Mouse (Mus musculus) liver, embryonic 12.5 days (tissue): ENCODE results near the gene Pacsin2. TPM values are rescaled to one million over a fixed set of nuclear protein-coding genes. Genes with fewer than 3 reads are reported as not detected.
"Not testable (repeated sequence)": the region's sequence is repeated elsewhere in the genome, so short reads cannot be mapped to it uniquely, and the experiment has no call there.

Source experiments
- ATAC-seq: fragments of 200-750 bp; cut with Nextera tagmentation; 2 replicates; pipeline ENCODE4 v1.8.0; 2017; ENCODE audit warnings: moderate number of reproducible peaks, mild to moderate bottlenecking, moderate library complexity
- H3K27ac ChIP-seq: fragments of 300-500 bp; sonication (generic); 2 replicates; pipeline ENCODE4 v1.5.1; 2016; ENCODE audit warnings: mild to moderate bottlenecking
- H3K27me3 ChIP-seq: fragments of 300-500 bp; sonication (generic); replicated peaks from 2 replicates; pipeline ENCODE4 v1.6.1; 2016; ENCODE audit warnings: mild to moderate bottlenecking, moderate library complexity
- H3K36me3 ChIP-seq: fragments of 300-500 bp; sonication (generic); 2 replicates; pipeline ENCODE4 v1.6.1; 2016; ENCODE audit warnings: mild to moderate bottlenecking, moderate library complexity
- H3K4me1 ChIP-seq: fragments of 300-500 bp; sonication (generic); 2 replicates; pipeline ENCODE4 v1.6.1; 2016
- H3K4me2 ChIP-seq: fragments of 300-500 bp; sonication (generic); 2 replicates; pipeline ENCODE4 v1.6.1; 2016; ENCODE audit warnings: mild to moderate bottlenecking, moderate library complexity
- H3K4me3 ChIP-seq: fragments of 300-500 bp; sonication (generic); 2 replicates; pipeline ENCODE4 v1.5.1; 2016; ENCODE audit warnings: mild to moderate bottlenecking, moderate library complexity
- H3K9ac ChIP-seq: fragments of 300-500 bp; sonication (generic); 2 replicates; pipeline ENCODE4 v1.6.1; 2016; ENCODE audit warnings: mild to moderate bottlenecking, moderate library complexity
- H3K9me3 ChIP-seq: fragments of 300-500 bp; sonication (generic); replicated peaks from 2 replicates; pipeline ENCODE4 v1.6.1; 2016; ENCODE audit warnings: mild to moderate bottlenecking, moderate library complexity
- WGBS: fragments of 180-500 bp; shearing (Covaris S2); methylation state at CpG from one replicate; pipeline ENCODE4 v1.1.7; 2016; ENCODE audit not compliant: insufficient replicate concordance; 5-methylcytosine and 5-hydroxymethylcytosine counted together
- polyA plus RNA-seq: library from polyadenylated mRNA; unstranded; fragments of >200 nt; fragmentation: Nextera tagmentation; extraction: Ambion mirVana; gene quantifications from 2 replicates; pipeline ENCODE4 v1.2.1, GENCODE M21; 2016

Pacsin2 gene
- polyA plus RNA-seq, 1 experiment from 2014 or later, result 65.1 TPM

DNA sequence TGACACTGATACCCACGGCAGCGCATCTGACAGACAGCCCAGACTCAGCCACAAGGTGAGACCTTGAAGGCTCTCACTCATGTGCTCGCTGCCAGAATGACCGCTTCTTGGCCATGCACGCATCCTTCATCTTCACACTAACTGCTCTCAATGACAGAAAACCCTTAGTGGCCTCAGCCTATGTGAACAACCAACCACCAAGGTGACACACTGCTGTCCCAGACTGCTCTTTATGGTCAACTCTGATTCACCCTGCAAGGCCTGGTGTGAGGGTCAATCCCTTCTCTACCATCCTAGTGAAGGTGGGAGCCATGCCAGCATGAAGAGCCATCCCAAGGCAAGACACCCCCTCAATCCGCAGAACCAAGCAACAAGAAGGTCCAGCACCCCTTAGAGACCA is 46.5 kb downstream of the Pacsin2 start:
- peak overlapping the region; percentile 14; the same call in 1 of the 2 replicates for H3K9ac ChIP-seq
- H3K36me3 ChIP-seq, result no peaks in the 10 kb centered on the region; the same call in 1 of the 2 replicates
- H3K27ac ChIP-seq, result peak overlapping the region; percentile 79
- H3K27me3 ChIP-seq, result no peaks in the 10 kb centered on the region
- ATAC-seq, result no peak
- no peak overlapping the region for H3K4me2 ChIP-seq
- H3K4me1 ChIP-seq, result peaks cover 68% of the 10 kb centered on the region
- no peak overlapping the region for H3K4me3 ChIP-seq
- WGBS, result 86% methylated on average over 6 of the region's 6 CpGs
- no peaks in the 10 kb centered on the region for H3K9me3 ChIP-seq

- H3K4me2 ChIP-seq, result no peak overlapping the region
- H3K36me3 ChIP-seq, result peaks cover 5% of the 10 kb centered on the region
- H3K4me3 ChIP-seq, result no peak overlapping the region
- H3K9me3 ChIP-seq, result no peaks in the 10 kb centered on the region
- WGBS, result 75% methylated on average over 7 of the region's 7 CpGs
- no peak for ATAC-seq
- H3K27ac ChIP-seq, result 0 out of 2 replicates have a peak overlapping the region, but pooled peaks have one; percentile 3
- H3K27me3 ChIP-seq, result no peaks in the 10 kb centered on the region
- no peak overlapping the region for H3K9ac ChIP-seq
- H3K4me1 ChIP-seq, result peaks cover 68% of the 10 kb centered on the region
Observed at GRCm38 (mm10) chr15:83417407-83417806, 47.0 kb downstream of the Pacsin2 start.

GRCm38 (mm10) chr15:83415391-83415790 is 49.0 kb downstream of the Pacsin2 start:
- H3K4me1 ChIP-seq, result peaks cover 67% of the 10 kb centered on the region
- H3K36me3 ChIP-seq, result peaks cover 16% of the 10 kb centered on the region
- no peaks in the 10 kb centered on the region for H3K9me3 ChIP-seq
- no peak for ATAC-seq
- H3K9ac ChIP-seq, result no peak overlapping the region
- H3K4me2 ChIP-seq, result no peak overlapping the region
- H3K27ac ChIP-seq, result peak overlapping the region; percentile 39; the same call in 1 of the 2 replicates
- H3K27me3 ChIP-seq, result no peaks in the 10 kb centered on the region
- 81% methylated on average over 6 of the region's 6 CpGs for WGBS
- H3K4me3 ChIP-seq, result no peak overlapping the region

DNA sequence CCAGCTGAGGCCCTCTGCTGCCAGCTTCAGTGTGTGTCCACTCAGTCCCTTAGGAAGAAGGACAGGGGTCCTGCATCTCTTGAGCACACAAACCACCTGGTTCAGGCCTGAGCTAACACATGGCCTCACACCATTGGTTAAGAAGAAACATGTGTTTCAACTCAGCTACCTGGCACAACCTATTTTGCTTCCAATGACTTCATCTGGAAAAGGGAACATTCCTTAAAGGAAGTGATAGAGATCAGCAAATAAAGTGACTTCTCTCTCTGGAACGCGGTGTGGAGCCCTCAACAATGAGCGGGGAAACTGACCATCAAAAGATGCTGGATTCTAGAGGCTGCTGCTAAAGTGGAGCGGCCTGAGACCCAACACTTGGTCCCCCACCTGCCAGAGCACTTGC is 52.8 kb downstream of the Pacsin2 start:
- H3K4me1 ChIP-seq, result peaks cover 62% of the 10 kb centered on the region
- no peak overlapping the region for H3K9ac ChIP-seq
- ATAC-seq, result no peak
- H3K36me3 ChIP-seq, result peaks cover 43% of the 10 kb centered on the region
- H3K4me2 ChIP-seq, result no peak overlapping the region
- H3K9me3 ChIP-seq, result no peaks in the 10 kb centered on the region
- H3K4me3 ChIP-seq, result no peak overlapping the region
- H3K27me3 ChIP-seq, result no peaks in the 10 kb centered on the region
- 84% methylated on average over 4 of the region's 4 CpGs for WGBS
- H3K27ac ChIP-seq, result no peak overlapping the region

DNA sequence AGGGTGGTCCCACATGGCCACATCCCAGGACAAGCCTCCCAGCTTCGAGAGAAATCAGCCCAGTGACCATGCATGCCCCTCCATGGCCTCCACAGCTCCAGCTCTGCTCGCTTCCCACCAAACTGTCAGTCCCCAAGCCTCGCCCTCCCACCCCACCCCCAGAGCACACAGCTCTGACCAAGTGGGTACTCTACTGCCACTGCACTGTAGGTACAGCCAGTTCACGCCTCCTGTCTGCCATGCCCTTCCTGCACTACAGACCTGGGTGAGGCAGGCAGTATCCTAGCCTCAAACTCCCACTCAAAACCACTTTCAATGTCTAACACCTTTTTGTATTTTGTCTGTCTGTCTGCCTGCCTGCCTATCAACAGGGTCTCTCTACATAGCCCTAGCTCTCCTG is 53.7 kb downstream of the Pacsin2 start:
- Histone ChIP-seq H3K4me1 (peaks cover 62% of the 10 kb centered on the region), H3K27me3 (no peaks in the 10 kb centered on the region), H3K9ac (0 out of 2 replicates have a peak overlapping the region, but pooled peaks have one; percentile 0), H3K4me3 (no peak overlapping the region), H3K27ac (peak overlapping the region; percentile 2; the same call in 1 of the 2 replicates), H3K36me3 (peaks cover 49% of the 10 kb centered on the region), H3K9me3 (no peaks in the 10 kb centered on the region), H3K4me2 (no peak overlapping the region)
- no peak for ATAC-seq
- WGBS, result 74% methylated on average over 4 of the region's 4 CpGs

- peak overlapping the region; percentile 2; the same call in 1 of the 2 replicates for H3K27ac ChIP-seq
- no peaks in the 10 kb centered on the region for H3K27me3 ChIP-seq
- H3K9ac ChIP-seq, result 0 out of 2 replicates have a peak overlapping the region, but pooled peaks have one; percentile 0
- no peak overlapping the region for H3K4me3 ChIP-seq
- no peak overlapping the region for H3K4me2 ChIP-seq
- H3K4me1 ChIP-seq, result peaks cover 62% of the 10 kb centered on the region
- WGBS, result 55% methylated on average over 6 of the region's 6 CpGs
- H3K9me3 ChIP-seq, result no peaks in the 10 kb centered on the region
- no peak for ATAC-seq
- H3K36me3 ChIP-seq, result peaks cover 49% of the 10 kb centered on the region
Observed at GRCm38 (mm10) chr15:83410270-83410669, 54.1 kb downstream of the Pacsin2 start.

DNA sequence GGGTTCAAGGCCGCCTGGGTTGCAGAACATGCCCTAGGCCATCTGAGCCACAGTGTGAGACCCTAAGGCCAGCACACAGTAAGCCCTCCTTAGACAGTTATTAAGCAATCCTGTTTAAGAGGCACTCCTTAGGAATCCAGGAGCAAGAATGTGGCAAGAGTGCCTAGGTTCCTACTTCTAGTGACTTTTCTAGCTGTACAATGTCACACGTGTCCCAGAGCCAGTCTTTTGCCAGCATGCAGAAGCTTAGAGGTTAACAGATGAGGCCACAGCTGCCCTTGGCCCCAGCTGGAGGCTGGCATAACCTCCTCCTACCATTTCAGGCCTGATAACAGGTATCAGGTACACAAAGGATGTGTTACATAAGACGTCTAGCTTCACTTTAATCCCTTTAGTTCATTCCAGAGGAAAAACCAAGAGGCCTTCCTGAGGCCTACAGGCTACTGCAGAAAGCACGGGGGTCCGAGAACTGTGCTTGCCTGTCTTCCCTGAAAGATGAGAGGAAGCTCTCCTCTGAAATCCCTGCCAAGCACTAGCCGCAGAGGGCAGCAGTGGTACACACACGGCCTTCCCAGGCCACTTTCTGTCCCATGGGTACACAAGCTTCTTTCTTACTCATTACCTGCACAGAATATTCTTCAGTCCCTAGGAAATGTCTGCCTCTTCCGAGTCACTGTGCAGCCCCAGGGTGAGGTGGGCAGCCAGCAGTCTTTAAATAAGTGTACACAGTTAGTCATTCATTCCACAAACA is 55.5 kb downstream of the Pacsin2 start:
- 72% methylated on average over 8 of the region's 8 CpGs for WGBS
- Histone ChIP-seq H3K36me3 (peaks cover 49% of the 10 kb centered on the region), H3K4me1 (peaks cover 66% of the 10 kb centered on the region), H3K9ac (0 out of 2 replicates have a peak overlapping the region, but pooled peaks have one; percentile 17), H3K4me2 (no peak overlapping the region), H3K27ac (peak overlapping the region; percentile 22; the same call in 1 of the 2 replicates), H3K27me3 (no peaks in the 10 kb centered on the region), H3K9me3 (no peaks in the 10 kb centered on the region), H3K4me3 (no peak overlapping the region)
- ATAC-seq, result no peak

GRCm38 (mm10) chr15:83408216-83408615 is 56.2 kb downstream of the Pacsin2 start:
- Histone ChIP-seq H3K4me2 (no peak overlapping the region), H3K9me3 (no peaks in the 10 kb centered on the region), H3K27me3 (no peaks in the 10 kb centered on the region), H3K36me3 (peaks cover 52% of the 10 kb centered on the region), H3K27ac (no peak overlapping the region), H3K4me3 (no peak overlapping the region), H3K9ac (no peak overlapping the region), H3K4me1 (peaks cover 71% of the 10 kb centered on the region)
- ATAC-seq, result no peak
- 62% methylated on average over 5 of the region's 5 CpGs for WGBS

DNA sequence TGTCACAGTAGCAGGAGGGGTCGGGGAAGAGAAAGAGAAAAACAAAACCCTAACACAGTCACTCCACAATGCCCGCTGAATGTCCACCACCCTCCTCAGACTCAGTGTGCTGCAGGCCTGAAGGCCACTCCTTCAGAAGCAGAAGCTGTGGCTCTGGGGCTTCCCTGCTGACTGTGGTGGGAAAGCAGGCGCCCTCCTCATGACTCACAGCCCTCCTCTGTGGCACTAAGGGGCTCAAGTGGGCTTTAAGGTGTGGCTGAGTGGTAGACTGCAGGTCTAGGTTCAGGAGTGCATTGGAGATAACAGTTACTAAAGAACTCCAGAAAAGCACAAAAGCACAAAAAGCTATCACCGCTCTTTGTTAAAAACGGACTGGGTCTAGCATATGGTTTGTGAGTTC is 56.9 kb downstream of the Pacsin2 start:
- 89% methylated on average over 5 of the region's 5 CpGs for WGBS
- Histone ChIP-seq H3K4me2 (no peak overlapping the region), H3K9me3 (no peaks in the 10 kb centered on the region), H3K4me3 (no peak overlapping the region), H3K27me3 (no peaks in the 10 kb centered on the region), H3K9ac (no peak overlapping the region), H3K27ac (no peak overlapping the region), H3K36me3 (peaks cover 52% of the 10 kb centered on the region), H3K4me1 (peaks cover 65% of the 10 kb centered on the region)
- no peak for ATAC-seq

- WGBS, result 86% methylated on average over 19 of the region's 40 CpGs
- ATAC-seq, result peak; percentile 51
- peaks cover 54% of the 10 kb centered on the region for H3K4me1 ChIP-seq
Observed at GRCm38 (mm10) chr15:83405866-83406265, 58.5 kb downstream of the Pacsin2 start.

DNA sequence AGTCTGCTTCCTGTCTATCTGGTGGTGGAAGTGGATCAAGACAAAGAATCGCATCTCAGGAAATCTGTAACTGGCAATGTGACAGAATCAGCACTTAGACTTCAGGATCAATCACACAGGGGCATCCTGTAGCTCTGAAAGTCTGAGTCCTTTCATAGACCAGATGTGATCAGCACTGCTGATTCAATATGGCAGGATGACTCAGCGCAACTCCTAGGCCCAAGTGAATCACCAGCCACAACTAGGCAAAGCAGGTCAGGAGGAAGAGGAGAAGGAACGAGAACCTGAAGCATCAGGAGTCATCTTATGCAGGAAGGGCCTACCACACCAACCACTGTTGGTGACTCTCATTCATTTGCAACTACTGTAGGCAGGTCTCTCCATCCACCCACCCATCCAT is 60.4 kb downstream of the Pacsin2 start:
- H3K9ac ChIP-seq, result no peak overlapping the region
- H3K9me3 ChIP-seq, result no peaks in the 10 kb centered on the region
- H3K4me2 ChIP-seq, result no peak overlapping the region
- H3K27me3 ChIP-seq, result no peaks in the 10 kb centered on the region
- H3K27ac ChIP-seq, result peak overlapping the region; percentile 21; the same call in 1 of the 2 replicates
- 67% methylated on average over 3 of the region's 3 CpGs for WGBS
- peaks cover 63% of the 10 kb centered on the region for H3K36me3 ChIP-seq
- H3K4me3 ChIP-seq, result no peak overlapping the region
- H3K4me1 ChIP-seq, result peaks cover 50% of the 10 kb centered on the region
- ATAC-seq, result peak; percentile 58; the same call in 1 of the 2 replicates

More at GRCm38 (mm10) chr15:83405866-83406265, 58.5 kb downstream of the Pacsin2 start:
- not testable (repeated sequence) for H3K4me3 ChIP-seq, H3K27ac ChIP-seq, H3K4me2 ChIP-seq, H3K9me3 ChIP-seq, H3K27me3 ChIP-seq, H3K9ac ChIP-seq
- H3K36me3 ChIP-seq, result peaks cover 58% of the 10 kb centered on the region

DNA sequence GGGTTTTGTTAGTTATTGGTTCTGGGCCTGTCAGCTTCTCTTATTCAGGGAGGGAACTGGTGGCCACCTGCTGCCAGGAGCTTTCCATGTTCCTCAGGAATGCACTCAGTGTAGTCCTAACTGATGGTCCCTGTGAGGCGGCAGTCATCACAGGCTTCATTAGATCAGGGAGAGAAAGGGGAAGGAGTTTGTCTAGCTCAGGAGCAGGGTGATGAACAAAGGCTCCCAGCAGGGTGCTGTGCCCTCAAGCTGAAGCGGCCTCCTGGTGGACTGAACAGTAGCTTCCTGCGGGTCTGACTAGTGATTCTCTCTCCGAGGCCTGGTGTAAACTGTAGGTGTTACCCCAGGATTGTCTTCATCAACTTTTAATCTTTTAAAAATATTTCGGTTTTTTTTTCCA is 61.4 kb downstream of the Pacsin2 start:
- 82% methylated on average over 5 of the region's 5 CpGs for WGBS
- Histone ChIP-seq H3K9me3 (no peaks in the 10 kb centered on the region), H3K27me3 (no peaks in the 10 kb centered on the region), H3K9ac (no peak overlapping the region), H3K36me3 (peaks cover 60% of the 10 kb centered on the region), H3K4me1 (peaks cover 47% of the 10 kb centered on the region), H3K27ac (no peak overlapping the region), H3K4me3 (no peak overlapping the region), H3K4me2 (no peak overlapping the region)
- no peak for ATAC-seq
